Mouse (Mus musculus) megakaryocyte progenitor cell, adult 5-6 weeks (primary cell): ENCODE results near the gene Ptgs1. TPM values are rescaled to one million over a fixed set of nuclear protein-coding genes. Genes with fewer than 3 reads are reported as not detected.
A peak's percentile ranks its signal among the peaks of the same experiment; 100 is the strongest.
"Not testable (repeated sequence)": the region's sequence is repeated elsewhere in the genome, so short reads cannot be mapped to it uniquely, and the experiment has no call there.

ENCODE experiments used
- ATAC-seq: replicated peaks from 2 replicates; pipeline ENCODE4 v1.8.0; 2016; ENCODE audit warnings: mild to moderate bottlenecking, moderate TSS enrichment, inconsistent platforms; ENCODE audit not compliant: poor library complexity
- total RNA-seq, 2 experiments: library from RNA; stranded (forward) in 1 of 2; stranded (reverse) in 1 of 2; fragments of 157-497, 149-512 nt in 1 of 2; fragments of 200-1000 nt in 1 of 2; gene quantifications; 2 replicates each; pipeline versions ENCODE4 v1.2.3 to v1.2.4; 2015 to 2017

Gene Ptgs1
- total RNA-seq (2015) (32.0 and 36.6 TPM in 2 replicates), total RNA-seq (2017) (40.4 and 40.5 TPM in 2 replicates)

GRCm38 (mm10) chr2:36230366-36230765 lies at the start of gene Ptgs1:
Ptgs1 (plus strand) TSS chr2:36230426.
- ATAC-seq = peak; percentile 88

GRCm38 (mm10) chr2:36181587-36182368 lies 48.4 kb upstream of the Ptgs1 start:
- not testable (repeated sequence) for ATAC-seq

- no peak for ATAC-seq
These were observed 46.9 kb upstream of the Ptgs1 start for GRCm38 (mm10) chr2:36183278-36183677.

- ATAC-seq = no peak
These were observed 46.0 kb upstream of the Ptgs1 start for GRCm38 (mm10) chr2:36184192-36184591.

- no peak for ATAC-seq
These were observed 45.4 kb upstream of the Ptgs1 start for GRCm38 (mm10) chr2:36184876-36185275.

GRCm38 (mm10) chr2:36189200-36189599 lies 41.0 kb upstream of the Ptgs1 start:
- not testable (repeated sequence) for ATAC-seq

- ATAC-seq = 0 out of 2 replicates have a peak, but pooled peaks have one; percentile 11
These were observed 38.9 kb upstream of the Ptgs1 start for GRCm38 (mm10) chr2:36191098-36191941.

- ATAC-seq = no peak
These were observed 33.2 kb upstream of the Ptgs1 start for GRCm38 (mm10) chr2:36197021-36197420.

- ATAC-seq = peak; percentile 91
These were observed 32.0 kb upstream of the Ptgs1 start for GRCm38 (mm10) chr2:36197919-36198881.

GRCm38 (mm10) chr2:36198882-36199262 lies 31.4 kb upstream of the Ptgs1 start:
- no peak for ATAC-seq

GRCm38 (mm10) chr2:36200813-36201212 lies 29.4 kb upstream of the Ptgs1 start:
- no peak for ATAC-seq

- no peak for ATAC-seq
These were observed 28.2 kb upstream of the Ptgs1 start for GRCm38 (mm10) chr2:36201756-36202610.

- no peak for ATAC-seq
These were observed 27.7 kb upstream of the Ptgs1 start for GRCm38 (mm10) chr2:36202611-36202880.

GRCm38 (mm10) chr2:36203011-36203825 lies 27.0 kb upstream of the Ptgs1 start:
- peak; percentile 45 for ATAC-seq

GRCm38 (mm10) chr2:36204595-36204994 lies 25.6 kb upstream of the Ptgs1 start:
- ATAC-seq = no peak

- no peak for ATAC-seq
These were observed 23.2 kb upstream of the Ptgs1 start for GRCm38 (mm10) chr2:36207071-36207470.

GRCm38 (mm10) chr2:36210796-36211195 lies 19.4 kb upstream of the Ptgs1 start:
- no peak for ATAC-seq

GRCm38 (mm10) chr2:36211785-36212184 lies 18.4 kb upstream of the Ptgs1 start:
- ATAC-seq = no peak

GRCm38 (mm10) chr2:36213108-36213507 lies 17.1 kb upstream of the Ptgs1 start:
- ATAC-seq = 0 out of 2 replicates have a peak, but pooled peaks have one; percentile 0
